Mouse (Mus musculus) midbrain, embryonic 16.5 days (tissue): Measurements from ENCODE around the gene Mcrip1. TPM values are rescaled to one million over a fixed set of nuclear protein-coding genes. Genes with fewer than 3 reads are reported as not detected.
"Not testable (repeated sequence)": the region's sequence is repeated elsewhere in the genome, so short reads cannot be mapped to it uniquely, and the experiment has no call there.

Source experiments
- ATAC-seq: fragments of 200-750 bp; cut with Nextera tagmentation; 2 replicates; pipeline ENCODE4 v1.8.0; 2017; ENCODE audit warnings: moderate TSS enrichment
- H3K27ac ChIP-seq: fragments of 300-500 bp; sonication (generic); 2 replicates; pipeline ENCODE4 v1.5.1; 2014; ENCODE audit warnings: mild to moderate bottlenecking, low read length, mixed read lengths
- H3K27me3 ChIP-seq: fragments of 300-500 bp; sonication (generic); 2 replicates; pipeline ENCODE4 v1.6.1; 2014; ENCODE audit warnings: low read depth, low read length, mixed read lengths; ENCODE audit not compliant: control insufficient read depth, insufficient read depth
- H3K36me3 ChIP-seq: fragments of 300-500 bp; sonication (generic); 2 replicates; pipeline ENCODE4 v1.6.1; 2014; ENCODE audit warnings: mild to moderate bottlenecking, low read length, moderate library complexity, mixed read lengths; ENCODE audit not compliant: control insufficient read depth, insufficient read depth
- H3K4me1 ChIP-seq: fragments of 300-500 bp; sonication (generic); 2 replicates; pipeline ENCODE4 v1.6.1; 2014; ENCODE audit warnings: mild to moderate bottlenecking, low read length, mixed read lengths; ENCODE audit not compliant: control insufficient read depth, insufficient read depth
- H3K4me2 ChIP-seq: fragments of 300-500 bp; sonication (generic); 2 replicates; pipeline ENCODE4 v1.6.1; 2014; ENCODE audit warnings: mild to moderate bottlenecking, low read length, mixed read lengths
- H3K4me3 ChIP-seq: fragments of 300-500 bp; sonication (generic); 2 replicates; pipeline ENCODE4 v1.5.1; 2014; ENCODE audit warnings: low read depth, mild to moderate bottlenecking, low read length, moderate library complexity, mixed read lengths
- H3K9ac ChIP-seq: fragments of 300-500 bp; sonication (generic); 2 replicates; pipeline ENCODE4 v1.6.1; 2014; ENCODE audit warnings: low read depth, low read length, mixed read lengths
- H3K9me3 ChIP-seq: fragments of 300-500 bp; sonication (generic); replicated peaks from 2 replicates; pipeline ENCODE4 v1.6.1; 2014; ENCODE audit warnings: mild to moderate bottlenecking, low read length, mixed read lengths; ENCODE audit not compliant: control insufficient read depth, poor library complexity, severe bottlenecking
- whole genome bisulfite sequencing: fragments of 180-500 bp; shearing (Covaris S2); extraction: QIAGEN DNeasy Blood & Tissue Kit; methylation state at CpG from one replicate; pipeline ENCODE4 v1.1.7; 2014; 5-methylcytosine and 5-hydroxymethylcytosine counted together
- polyA plus RNA-seq: library from polyadenylated mRNA; unstranded; fragments of >200 nt; fragmentation: Nextera tagmentation; extraction: Ambion mirVana; gene quantifications from 2 replicates; pipeline ENCODE4 v1.2.1, GENCODE M21; 2015

Mcrip1 gene
- polyA plus RNA-seq, 1 experiment from 2014 or later: 232 TPM

GRCm38 (mm10) chr11:120522581-120522980, 26.9 kb downstream of the Mcrip1 start:
- Histone ChIP-seq H3K27me3 (no peaks in the 10 kb centered on the region; the same call in 1 of the 2 replicates), H3K9ac (no peak overlapping the region), H3K9me3 (no peaks in the 10 kb centered on the region), H3K36me3 (no peaks in the 10 kb centered on the region), H3K4me2 (no peak overlapping the region), H3K4me1 (no peaks in the 10 kb centered on the region), H3K4me3 (no peak overlapping the region), H3K27ac (no peak overlapping the region)
- WGBS: 87% methylated on average over 8 of the region's 8 CpGs
- ATAC-seq: no peak

GRCm38 (mm10) chr11:120520967-120521540, 28.5 kb downstream of the Mcrip1 start:
- Histone ChIP-seq H3K4me2 (no peak overlapping the region), H3K9ac (no peak overlapping the region), H3K4me3 (no peak overlapping the region), H3K36me3 (no peaks in the 10 kb centered on the region), H3K4me1 (no peaks in the 10 kb centered on the region), H3K27ac (no peak overlapping the region), H3K27me3 (no peaks in the 10 kb centered on the region), H3K9me3 (no peaks in the 10 kb centered on the region)
- WGBS: 85% methylated on average over 5 of the region's 5 CpGs
- no peak for ATAC-seq

GRCm38 (mm10) chr11:120520498-120520897, 29.0 kb downstream of the Mcrip1 start:
- no peaks in the 10 kb centered on the region for H3K36me3 ChIP-seq
- no peak overlapping the region for H3K9ac ChIP-seq
- no peaks in the 10 kb centered on the region for H3K27me3 ChIP-seq
- ATAC-seq: no peak
- H3K4me1 ChIP-seq: no peaks in the 10 kb centered on the region
- no peak overlapping the region for H3K4me3 ChIP-seq
- 87% methylated on average over 9 of the region's 9 CpGs for WGBS
- H3K9me3 ChIP-seq: no peaks in the 10 kb centered on the region
- H3K4me2 ChIP-seq: no peak overlapping the region
- H3K27ac ChIP-seq: no peak overlapping the region

- Histone ChIP-seq H3K4me2 (no peak overlapping the region), H3K36me3 (no peaks in the 10 kb centered on the region), H3K4me3 (no peak overlapping the region), H3K9me3 (no peaks in the 10 kb centered on the region), H3K9ac (no peak overlapping the region), H3K27ac (no peak overlapping the region), H3K4me1 (no peaks in the 10 kb centered on the region), H3K27me3 (no peaks in the 10 kb centered on the region)
- WGBS: 44% methylated on average over 9 of the region's 9 CpGs
- no peak for ATAC-seq
These were observed 29.8 kb downstream of the Mcrip1 start for GRCm38 (mm10) chr11:120519738-120520137.

- no peaks in the 10 kb centered on the region for H3K36me3 ChIP-seq
- H3K9ac ChIP-seq: no peak overlapping the region
- H3K4me2 ChIP-seq: no peak overlapping the region
- H3K27ac ChIP-seq: no peak overlapping the region
- H3K27me3 ChIP-seq: no peaks in the 10 kb centered on the region
- WGBS: 78% methylated on average over 6 of the region's 6 CpGs
- ATAC-seq: no peak
- H3K4me3 ChIP-seq: no peak overlapping the region
- no peaks in the 10 kb centered on the region for H3K4me1 ChIP-seq
- H3K9me3 ChIP-seq: no peaks in the 10 kb centered on the region
These were observed 31.0 kb downstream of the Mcrip1 start for GRCm38 (mm10) chr11:120518558-120518957.

GRCm38 (mm10) chr11:120518027-120518426, 31.5 kb downstream of the Mcrip1 start:
- WGBS: 66% methylated on average over 6 of the region's 6 CpGs
- Histone ChIP-seq H3K4me1 (no peaks in the 10 kb centered on the region), H3K4me2 (no peak overlapping the region), H3K27ac (no peak overlapping the region), H3K4me3 (no peak overlapping the region), H3K36me3 (no peaks in the 10 kb centered on the region), H3K9ac (no peak overlapping the region), H3K27me3 (no peaks in the 10 kb centered on the region), H3K9me3 (no peaks in the 10 kb centered on the region)
- no peak for ATAC-seq

- WGBS: 69% methylated on average over 4 of the region's 4 CpGs
- ATAC-seq: no peak
These were observed 32.4 kb downstream of the Mcrip1 start for GRCm38 (mm10) chr11:120517147-120517546.

GRCm38 (mm10) chr11:120515611-120516010, 33.9 kb downstream of the Mcrip1 start:
- H3K27ac ChIP-seq: no peak overlapping the region
- H3K36me3 ChIP-seq: no peaks in the 10 kb centered on the region
- 0 out of 2 replicates have a peak overlapping the region, but pooled peaks have one; percentile 34 for H3K9ac ChIP-seq
- ATAC-seq: no peak
- 15% methylated on average over 17 of the region's 17 CpGs for WGBS
- no peaks in the 10 kb centered on the region for H3K27me3 ChIP-seq
- no peaks in the 10 kb centered on the region for H3K9me3 ChIP-seq
- H3K4me3 ChIP-seq: no peak overlapping the region
- no peaks in the 10 kb centered on the region; the same call in 1 of the 2 replicates for H3K4me1 ChIP-seq
- no peak overlapping the region for H3K4me2 ChIP-seq

More at GRCm38 (mm10) chr11:120517147-120517546, 32.4 kb downstream of the Mcrip1 start:
- Histone ChIP-seq H3K4me3 (no peak overlapping the region), H3K4me1 (no peaks in the 10 kb centered on the region), H3K4me2 (no peak overlapping the region), H3K36me3 (no peaks in the 10 kb centered on the region), H3K27me3 (no peaks in the 10 kb centered on the region), H3K9me3 (no peaks in the 10 kb centered on the region), H3K27ac (no peak overlapping the region), H3K9ac (no peak overlapping the region)

GRCm38 (mm10) chr11:120514262-120514661, 35.3 kb downstream of the Mcrip1 start:
- H3K9ac ChIP-seq, H3K4me1 ChIP-seq, H3K27me3 ChIP-seq, H3K27ac ChIP-seq, ATAC-seq, H3K9me3 ChIP-seq, H3K36me3 ChIP-seq, H3K4me3 ChIP-seq, H3K4me2 ChIP-seq: not testable (repeated sequence)
- 83% methylated on average over 2 of the region's 2 CpGs for WGBS
